Mouse (Mus musculus) G1E (cell line): ENCODE results near the gene Adm.

ENCODE experiments used
- CTCF ChIP-seq: IDR thresholded peaks from 2 replicates; pipeline ENCODE4 v1.5.1; 2012; ENCODE audit warnings: low read depth, low read length, inconsistent platforms, mixed read lengths
- GATA1 ChIP-seq: IDR thresholded peaks from 2 replicates; pipeline ENCODE4 v1.6.1; 2012; ENCODE audit warnings: borderline replicate concordance, low read length, inconsistent platforms, mixed read lengths
- TAL1 ChIP-seq: conservative IDR thresholded peaks from 2 replicates; pipeline ENCODE4 v1.6.1; 2012; ENCODE audit warnings: low read depth, low read length, inconsistent platforms, mixed read lengths

- TF ChIP-seq GATA1 (no peak), CTCF (no peak), TAL1 (no peak)
Observed at GRCm38 (mm10) chr7:110638305-110639110, 11.0 kb downstream of the Adm start.
